Mouse (Mus musculus): ENCODE measurements around the gene Med26.

- no peak for TF ChIP-seq POLR2A (IDR thresholded peaks at IDR 0.05; ENCODE audit: insufficient read depth, low read depth, low read length)
- no peak for TF ChIP-seq EP300 (IDR thresholded peaks at IDR 0.05; ENCODE audit: insufficient read depth, low read depth, low read length)
Measured at GRCm38 (mm10) chr8:72469984-72470383, 78.1 kb downstream of the Med26 start.
